Mouse (Mus musculus) MEL (cell line): ENCODE results near the gene 1700034J05Rik. TPM values are rescaled to one million over a fixed set of nuclear protein-coding genes. Genes with fewer than 3 reads are reported as not detected.

Experiments used
- DNase-seq: peaks from one replicate; pipeline ENCODE4 v3.0.0; 2011; ENCODE audit warnings: low read depth, low spot score
- H3K27ac ChIP-seq: 2 replicates; pipeline ENCODE4 v1.5.1; 2012; ENCODE audit warnings: low read depth, mild to moderate bottlenecking, control low read depth, low read length, moderate library complexity; ENCODE audit not compliant: control insufficient read depth
- H3K27me3 ChIP-seq, 2 experiments: fragments of 150-350 bp in 1 of 2; sonication (generic) in 1 of 2; 2 replicates each; pipeline ENCODE4 v1.6.1; 2012; ENCODE audit warnings: low read length in 2 of 2, mild to moderate bottlenecking in 2 of 2, improper control_type of control experiment in 1 of 2, moderate library complexity in 1 of 2; ENCODE audit not compliant: insufficient read depth in 2 of 2, control insufficient read depth in 1 of 2
- H3K36me3 ChIP-seq, 2 experiments: 2 replicates each; pipeline ENCODE4 v1.6.1; 2012 to 2014; ENCODE audit warnings: low read length in 2 of 2, improper control_type of control experiment in 1 of 2, inconsistent platforms in 1 of 2, mild to moderate bottlenecking in 1 of 2; ENCODE audit not compliant: insufficient read depth in 2 of 2, control insufficient read depth in 1 of 2
- H3K4me1 ChIP-seq, 2 experiments: fragments of 150-350 bp in 1 of 2; sonication (generic) in 1 of 2; 2 replicates each; pipeline ENCODE4 v1.6.1; 2012; ENCODE audit warnings: low read length in 2 of 2, improper control_type of control experiment in 1 of 2, mild to moderate bottlenecking in 1 of 2; ENCODE audit not compliant: insufficient read depth in 2 of 2, control insufficient read depth in 1 of 2
- H3K4me3 ChIP-seq, 2 experiments: fragments of 150-350 bp in 1 of 2; sonication (generic) in 1 of 2; 2 replicates each; pipeline ENCODE4 v1.5.1; 2012; ENCODE audit warnings: low read depth in 2 of 2, low read length in 2 of 2, mild to moderate bottlenecking in 2 of 2, moderate library complexity in 2 of 2, control low read depth in 1 of 2, improper control_type of control experiment in 1 of 2; ENCODE audit not compliant: control insufficient read depth in 1 of 2, insufficient read depth in 1 of 2
- H3K79me2 ChIP-seq: 2 replicates; pipeline ENCODE4 v1.6.1; 2012; ENCODE audit warnings: mild to moderate bottlenecking, low read length, moderate library complexity; ENCODE audit not compliant: control insufficient read depth, poor library complexity, insufficient read depth
- H3K9ac ChIP-seq: 2 replicates; pipeline ENCODE4 v1.6.1; 2012; ENCODE audit warnings: low read depth, mild to moderate bottlenecking, control low read depth, low read length, moderate library complexity; ENCODE audit not compliant: control insufficient read depth, poor library complexity, severe bottlenecking
- H3K9me3 ChIP-seq: fragments of 150-350 bp; sonication (generic); replicated peaks from 2 replicates; pipeline ENCODE4 v1.6.1; 2012; ENCODE audit warnings: mild to moderate bottlenecking, low read length, improper control_type of control experiment, moderate library complexity; ENCODE audit not compliant: insufficient read depth
- BHLHE40 ChIP-seq: IDR thresholded peaks from 2 replicates; pipeline ENCODE4 v1.6.1; 2012; ENCODE audit warnings: low read depth, mild to moderate bottlenecking, inconsistent platforms, low read length, improper control_type of control experiment, borderline replicate concordance
- CHD1 ChIP-seq: IDR thresholded peaks from 2 replicates; pipeline ENCODE4 v1.6.1; 2012; ENCODE audit warnings: low read depth, mild to moderate bottlenecking, inconsistent platforms, low read length, improper control_type of control experiment
- CTCF ChIP-seq, 3 experiments: IDR thresholded peaks in 2 of 3; conservative IDR thresholded peaks in 1 of 3; 2 replicates each; pipeline ENCODE4 v1.5.1; 2011 to 2012; ENCODE audit warnings: low read length in 3 of 3, low read depth in 2 of 3, mild to moderate bottlenecking in 2 of 3, improper control_type of control experiment in 1 of 3, inconsistent platforms in 1 of 3, mixed read lengths in 1 of 3, moderate library complexity in 1 of 3; ENCODE audit not compliant: control insufficient read depth in 1 of 3, insufficient read depth in 1 of 3, poor library complexity in 1 of 3, severe bottlenecking in 1 of 3
- E2F4 ChIP-seq: IDR thresholded peaks from 2 replicates; pipeline ENCODE4 v1.6.1; 2011; ENCODE audit warnings: low read depth, low read length, improper control_type of control experiment, borderline replicate concordance
- ELF1 ChIP-seq: IDR thresholded peaks from 2 replicates; pipeline ENCODE4 v1.6.1; 2014; ENCODE audit warnings: low read depth, mild to moderate bottlenecking, inconsistent platforms, low read length, improper control_type of control experiment, moderate library complexity
- GABPA ChIP-seq: IDR thresholded peaks from 2 replicates; pipeline ENCODE4 v1.6.1; 2012; ENCODE audit warnings: low read depth, mild to moderate bottlenecking, inconsistent platforms, low read length, improper control_type of control experiment, moderate library complexity
- GATA1 ChIP-seq: IDR thresholded peaks from 2 replicates; pipeline ENCODE4 v1.6.1; 2011; ENCODE audit warnings: low read depth, low read length, improper control_type of control experiment
- HCFC1 ChIP-seq: IDR thresholded peaks from 2 replicates; pipeline ENCODE4 v1.6.1; 2012; ENCODE audit warnings: low read depth, mild to moderate bottlenecking, inconsistent platforms, low read length, improper control_type of control experiment, moderate library complexity
- KAT2A ChIP-seq: conservative IDR thresholded peaks from 2 replicates; pipeline ENCODE4 v1.6.1; 2012; ENCODE audit warnings: low read depth, low read length, improper control_type of control experiment, inconsistent platforms
- MAX ChIP-seq: IDR thresholded peaks from 2 replicates; pipeline ENCODE4 v1.6.1; 2011; ENCODE audit warnings: low read length, improper control_type of control experiment
- MAZ ChIP-seq: IDR thresholded peaks from 2 replicates; pipeline ENCODE4 v1.6.1; 2012; ENCODE audit warnings: low read depth, mild to moderate bottlenecking, inconsistent platforms, low read length, improper control_type of control experiment
- MEF2A ChIP-seq: IDR thresholded peaks from 2 replicates; pipeline ENCODE4 v1.6.1; 2014; ENCODE audit warnings: low read depth, mild to moderate bottlenecking, inconsistent platforms, low read length, improper control_type of control experiment; ENCODE audit not compliant: poor library complexity, insufficient replicate concordance, severe bottlenecking; ENCODE audit errors: extremely low read depth
- MYB ChIP-seq: IDR thresholded peaks from 2 replicates; pipeline ENCODE4 v1.6.1; 2011; ENCODE audit warnings: mild to moderate bottlenecking, low read depth, low read length, improper control_type of control experiment
- MYC ChIP-seq: IDR thresholded peaks from 2 replicates; pipeline ENCODE4 v1.6.1; 2011; ENCODE audit warnings: low read depth, mild to moderate bottlenecking, low read length, improper control_type of control experiment, moderate library complexity
- NELFE ChIP-seq: IDR thresholded peaks from 2 replicates; pipeline ENCODE4 v1.6.1; 2011; ENCODE audit warnings: low read depth, low read length, improper control_type of control experiment
- POLR2A ChIP-seq, 2 experiments: IDR thresholded peaks; 2 replicates each; pipeline ENCODE4 v1.6.1; 2011 to 2012; ENCODE audit warnings: low read length in 2 of 2, mild to moderate bottlenecking in 2 of 2, control low read depth in 1 of 2, improper control_type of control experiment in 1 of 2, low read depth in 1 of 2, moderate library complexity in 1 of 2; ENCODE audit not compliant: control insufficient read depth in 1 of 2, insufficient read depth in 1 of 2, poor library complexity in 1 of 2
- POLR2AphosphoS2 ChIP-seq: IDR thresholded peaks from 2 replicates; pipeline ENCODE4 v1.6.1; 2011; ENCODE audit warnings: low read length, improper control_type of control experiment
- POLR2AphosphoS5 ChIP-seq: IDR thresholded peaks from 2 replicates; pipeline ENCODE4 v1.6.1; 2012; ENCODE audit warnings: low read depth, borderline replicate concordance, mild to moderate bottlenecking, inconsistent platforms, low read length, moderate library complexity, mixed read lengths
- RAD21 ChIP-seq: IDR thresholded peaks from 2 replicates; pipeline ENCODE4 v1.6.1; 2011; ENCODE audit warnings: mild to moderate bottlenecking, low read depth, low read length, improper control_type of control experiment
- SIN3A ChIP-seq: IDR thresholded peaks from 2 replicates; pipeline ENCODE4 v1.6.1; 2012; ENCODE audit warnings: low read length, improper control_type of control experiment, inconsistent platforms
- TAL1 ChIP-seq: IDR thresholded peaks from 2 replicates; pipeline ENCODE4 v1.6.1; 2012; ENCODE audit warnings: mild to moderate bottlenecking, inconsistent platforms, low read length, moderate library complexity, mixed read lengths
- TBP ChIP-seq: IDR thresholded peaks from 2 replicates; pipeline ENCODE4 v1.8.0; 2011; ENCODE audit warnings: low read depth, low read length, improper control_type of control experiment
- USF1 ChIP-seq: IDR thresholded peaks from 2 replicates; pipeline ENCODE4 v1.6.1; 2014; ENCODE audit warnings: low read depth, mild to moderate bottlenecking, inconsistent platforms, low read length, improper control_type of control experiment, moderate library complexity
- ZKSCAN1 ChIP-seq: IDR thresholded peaks from 2 replicates; pipeline ENCODE4 v1.6.1; 2012; ENCODE audit warnings: low read depth, mild to moderate bottlenecking, inconsistent platforms, low read length, improper control_type of control experiment, moderate library complexity
- polyA plus RNA-seq, 2 experiments: library from polyadenylated mRNA; stranded (reverse) in 1 of 2; unstranded in 1 of 2; fragments of >175 nt in 1 of 2; fragments of >200 nt in 1 of 2; gene quantifications; 2 replicates each; pipeline versions ENCODE4 v1.2.1 to v1.2.4; 2012; ENCODE audit warnings: low replicate concordance in 2 of 2, low read depth in 1 of 2; ENCODE audit not compliant: insufficient read length in 2 of 2, insufficient read depth in 1 of 2, missing spikeins in 1 of 2
- total RNA-seq: library from RNA; depleted of rRNA; stranded (reverse); fragments of 300-350 nt; gene quantifications from 2 replicates; pipeline ENCODE4 v1.2.3, GENCODE M21; 2012

1700034J05Rik gene
- total and polyA plus RNA-seq, 3 experiments = not detected

DNA sequence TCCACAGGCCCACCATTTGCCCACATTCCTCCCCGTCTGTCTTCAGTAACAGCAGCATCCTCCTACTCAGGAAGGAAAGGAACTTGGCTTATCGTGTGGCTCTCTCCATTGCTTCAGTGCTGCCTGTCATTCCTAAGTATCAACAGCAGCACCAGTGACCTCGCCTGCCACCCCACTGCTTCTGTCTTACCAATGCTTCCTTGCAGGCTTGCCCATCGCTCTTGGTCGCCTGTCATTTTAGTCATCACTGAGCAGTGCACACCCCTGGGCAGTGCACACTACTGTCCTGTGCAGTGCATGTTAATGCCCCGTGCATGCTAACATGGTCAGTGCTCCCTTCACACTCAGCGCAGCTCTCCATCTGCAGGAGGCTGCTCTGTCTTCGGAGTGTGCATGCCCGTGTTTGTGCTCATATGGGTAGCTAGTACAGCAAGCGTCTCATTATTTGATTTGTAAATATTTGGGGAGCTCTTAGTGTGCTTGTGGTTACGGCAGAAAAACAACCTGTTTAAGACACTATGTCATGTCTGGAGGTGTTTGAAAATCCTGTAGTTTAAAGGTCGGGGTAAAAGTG is 12.3 kb upstream of the 1700034J05Rik start:
- Histone ChIP-seq H3K9me3 (no peaks in the 10 kb centered on the region), H3K4me3 (no peak overlapping the region), H3K79me2 (no peaks in the 10 kb centered on the region)
- no peak for DNase-seq
- TF ChIP-seq POLR2AphosphoS5 = no peak
- no peak for TF ChIP-seq MAZ
- TF ChIP-seq RAD21 = no peak
- TF ChIP-seq, all 39 proteins: peak for 0
- no peak overlapping the region for H3K9ac ChIP-seq
- H3K4me1 ChIP-seq = peaks cover 0 to 10% of the 10 kb centered on the region in 2 experiments; a peak in 2 of 4 replicates
- no peaks in the 10 kb centered on the region for H3K27me3 ChIP-seq
- no peak overlapping the region for H3K27ac ChIP-seq
- peaks cover 0 to 8% of the 10 kb centered on the region in 2 experiments; a peak in 2 of 4 replicates for H3K36me3 ChIP-seq

DNA sequence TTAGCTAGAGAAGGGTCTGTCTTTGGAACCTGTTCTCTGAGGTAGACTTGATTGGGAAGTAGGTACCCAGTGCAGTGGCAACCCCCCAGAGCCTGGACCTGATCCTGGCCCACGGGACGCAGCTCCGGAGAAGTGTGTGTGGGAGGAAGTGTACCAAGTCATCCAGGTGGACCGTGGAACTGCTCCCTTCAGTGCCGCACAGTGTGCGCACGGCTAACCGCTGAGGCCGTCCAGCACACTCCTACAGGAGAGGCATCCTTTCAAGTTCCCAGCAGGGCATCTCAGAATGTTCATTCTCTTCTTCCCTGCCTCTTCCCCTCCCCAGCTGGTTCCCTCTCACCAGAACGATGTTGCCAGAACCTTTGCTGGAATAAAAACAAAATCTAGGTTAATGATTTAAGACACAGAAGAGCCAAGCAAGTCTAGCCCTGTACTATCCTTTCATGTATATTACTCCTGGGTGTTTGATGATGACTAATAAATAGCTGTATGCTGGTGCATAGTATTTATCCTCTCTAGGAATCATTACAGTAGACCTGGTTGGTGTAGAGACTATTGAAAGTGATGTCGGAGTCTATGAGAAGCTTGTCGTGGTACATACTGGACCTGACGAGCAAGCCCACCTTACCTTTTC is 11.0 kb upstream of the 1700034J05Rik start:
- Histone ChIP-seq H3K27me3 (no peaks in the 10 kb centered on the region), H3K79me2 (no peaks in the 10 kb centered on the region), H3K9ac (no peak overlapping the region), H3K27ac (no peak overlapping the region), H3K4me3 (no peak overlapping the region), H3K4me1 (peaks cover 0 to 13% of the 10 kb centered on the region in 2 experiments; a peak in 2 of 4 replicates), H3K36me3 (peaks cover 0 to 8% of the 10 kb centered on the region in 2 experiments; a peak in 2 of 4 replicates), H3K9me3 (no peaks in the 10 kb centered on the region)
- no peak for DNase-seq
- no peak for TF ChIP-seq GATA1
- no peak for TF ChIP-seq GABPA
- TF ChIP-seq BHLHE40 = no peak
- no peak for TF ChIP-seq POLR2AphosphoS2
- no peak for TF ChIP-seq MEF2A
- TF ChIP-seq E2F4 = no peak

DNA sequence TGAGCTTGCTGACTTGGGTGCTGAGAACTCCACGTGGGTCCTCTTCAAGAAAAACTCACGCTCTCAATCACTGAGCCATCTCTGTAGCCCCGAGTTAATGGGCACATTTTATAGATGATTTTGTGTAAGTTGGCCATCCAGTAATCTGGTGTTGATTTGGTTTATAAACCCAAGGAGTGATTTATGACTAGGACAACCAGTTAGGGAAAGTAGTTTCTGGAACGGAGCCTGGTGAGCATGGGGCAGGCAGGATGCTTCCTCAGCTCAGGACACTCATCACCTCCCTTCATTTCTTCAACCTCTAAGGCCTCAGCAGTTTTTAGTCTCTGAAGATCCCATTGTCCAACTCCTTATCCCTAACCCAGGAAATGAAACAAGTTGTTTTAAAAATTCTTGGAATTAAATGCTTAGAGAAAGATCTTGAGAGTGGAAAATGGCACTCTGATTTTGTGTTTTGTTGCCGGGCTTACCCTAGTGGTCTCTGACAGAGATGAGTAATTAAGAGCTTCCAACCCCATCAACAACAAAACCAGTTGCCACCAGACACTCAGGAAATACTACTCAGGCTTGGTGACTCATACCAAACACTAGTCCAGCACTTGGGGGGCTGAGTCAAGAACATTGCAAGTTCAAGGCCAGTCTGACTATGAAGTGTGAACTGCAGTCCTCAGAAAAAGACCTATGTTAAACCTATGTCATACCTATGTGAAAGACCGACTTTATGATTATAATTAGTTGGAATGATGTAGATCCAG is 9.4 kb upstream of the 1700034J05Rik start:
- no peak overlapping the region for H3K27ac ChIP-seq
- DNase-seq = no peak
- H3K9me3 ChIP-seq = no peaks in the 10 kb centered on the region
- TF ChIP-seq BHLHE40 (no peak), ELF1 (no peak), MYC (no peak), SIN3A (no peak), TAL1 (no peak), KAT2A (no peak), CTCF (IDR thresholded peaks at IDR 0.05 in 2 of 3, conservative IDR thresholded peaks at IDR 0.05 in 1 of 3; ENCODE audit: control insufficient read depth in 1 of 3, insufficient read depth in 1 of 3, low read depth in 2 of 3, low read length in 3 of 3, poor library complexity in 1 of 3, severe bottlenecking in 1 of 3) (no peak), CHD1 (no peak), USF1 (no peak), ZKSCAN1 (no peak), RAD21 (no peak), TBP (no peak), MYB (no peak), MAX (no peak), MEF2A (no peak), HCFC1 (no peak), NELFE (no peak), POLR2A (IDR thresholded peaks at IDR 0.05; ENCODE audit: control insufficient read depth in 1 of 2, insufficient read depth in 1 of 2, low read depth in 1 of 2, low read length in 2 of 2, poor library complexity in 1 of 2) (no peak)

More for the DNA sequence above, 9.4 kb upstream of the 1700034J05Rik start:
- Histone ChIP-seq H3K4me1 (peaks cover 0 to 13% of the 10 kb centered on the region in 2 experiments; a peak in 2 of 4 replicates), H3K36me3 (peaks cover 0 to 8% of the 10 kb centered on the region in 2 experiments; a peak in 2 of 4 replicates), H3K4me3 (no peak overlapping the region), H3K9ac (no peak overlapping the region), H3K27me3 (no peaks in the 10 kb centered on the region), H3K79me2 (no peaks in the 10 kb centered on the region)
